Mouse (Mus musculus): ENCODE data around the gene Mcidas. TPM values are rescaled to one million over a fixed set of nuclear protein-coding genes. Genes with fewer than 3 reads are reported as not detected.
"Not testable (repeated sequence)": the region's sequence is repeated elsewhere in the genome, so short reads cannot be mapped to it uniquely, and the experiment has no call there.

The Mcidas gene
- polyA plus RNA-seq, 2 experiments: not detected

DNA sequence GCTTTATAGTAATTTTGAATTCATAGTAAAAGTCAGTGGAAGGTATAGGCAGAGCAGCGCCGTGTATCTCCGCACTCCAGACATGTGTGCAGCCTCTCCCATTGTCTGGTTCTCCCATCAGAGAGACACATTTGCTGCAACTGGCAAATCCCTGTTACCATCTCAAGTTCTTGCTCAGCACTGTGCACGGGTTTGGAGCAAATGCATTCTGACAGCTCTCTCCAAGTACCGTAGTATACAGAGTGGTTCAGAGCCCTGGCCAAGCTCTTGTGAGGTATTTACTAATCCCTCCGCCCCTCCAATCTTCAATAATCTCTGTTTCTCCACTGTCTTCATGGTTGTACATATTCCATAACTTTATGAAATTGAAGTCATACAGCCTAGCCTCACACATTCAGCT, 19.0 kb downstream of the Mcidas start:
- Histone ChIP-seq H3K9ac (ENCODE audit: low read depth, low read length, severe bottlenecking) (no peak overlapping the region), H3K27me3 (ENCODE audit: control insufficient read depth, insufficient read depth, low read length) (no peaks in the 10 kb centered on the region), H3K36me3 (ENCODE audit: control insufficient read depth, insufficient read depth, low read length) (no peaks in the 10 kb centered on the region), H3K4me2 (replicated peaks; ENCODE audit: low read depth, low read length, severe bottlenecking) (no peak overlapping the region), H3K4me1 (ENCODE audit: control insufficient read depth, insufficient read depth, low read length) (no peaks in the 10 kb centered on the region), H3K9me3 (ENCODE audit: control insufficient read depth, low read length) (no peaks in the 10 kb centered on the region), H3K27ac (replicated peaks; ENCODE audit: low read depth, low read length) (no peak overlapping the region), H3K4me3 (replicated peaks; ENCODE audit: low read length) (no peak overlapping the region)
- ATAC-seq (ENCODE audit: low FRiP score, low read depth) (no peak), DNase-seq (ENCODE audit: low spot score) (no peak)
- 74% methylated on average over 6 of the region's 6 CpGs for WGBS
- no peak for TF ChIP-seq POLR2A (IDR thresholded peaks at IDR 0.05; ENCODE audit: borderline replicate concordance, extremely low read depth, insufficient read depth, insufficient read length)

GRCm38 (mm10) chr13:113013174-113013953, 19.7 kb downstream of the Mcidas start:
- H3K27ac ChIP-seq (replicated peaks; ENCODE audit: low read depth, low read length); H3K4me1 ChIP-seq (ENCODE audit: control insufficient read depth, insufficient read depth, low read length); ATAC-seq (ENCODE audit: low FRiP score, low read depth); DNase-seq (ENCODE audit: low spot score); H3K36me3 ChIP-seq (ENCODE audit: control insufficient read depth, insufficient read depth, low read length); H3K9me3 ChIP-seq (ENCODE audit: control insufficient read depth, low read length); H3K9ac ChIP-seq (ENCODE audit: low read depth, low read length, severe bottlenecking); H3K27me3 ChIP-seq (ENCODE audit: control insufficient read depth, insufficient read depth, low read length): not testable (repeated sequence)
- WGBS: 37% methylated on average over 16 of the region's 20 CpGs
- Histone ChIP-seq H3K4me2 (replicated peaks; ENCODE audit: low read depth, low read length, severe bottlenecking) (peak overlapping the region; percentile 40), H3K4me3 (replicated peaks; ENCODE audit: low read length) (peak overlapping the region; percentile 18; the same call in 1 of the 2 replicates)

DNA sequence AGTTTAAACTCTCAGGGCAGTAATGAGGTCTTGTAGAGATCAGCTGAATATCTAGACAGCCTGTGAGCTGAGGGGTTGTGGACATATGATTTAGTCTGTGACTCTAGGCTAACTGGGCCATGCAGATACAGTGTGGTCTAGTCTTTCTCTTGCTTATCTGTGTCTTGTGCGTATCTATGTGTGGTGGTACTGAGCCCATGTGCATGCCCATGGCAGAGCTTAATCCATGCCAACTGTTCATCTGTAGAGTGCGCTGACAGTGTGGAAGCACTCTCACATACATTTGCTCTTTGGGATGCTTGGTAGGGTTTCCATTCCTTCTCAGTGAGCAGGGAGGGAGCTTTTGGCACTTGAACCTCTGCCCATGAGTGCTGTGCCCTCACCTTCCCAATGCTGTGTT, 27.9 kb downstream of the Mcidas start:
- DNase-seq (ENCODE audit: low spot score): no peak
- no peaks in the 10 kb centered on the region for H3K9me3 ChIP-seq (ENCODE audit: control insufficient read depth, low read length)
- H3K27me3 ChIP-seq (ENCODE audit: control insufficient read depth, insufficient read depth, low read length): no peaks in the 10 kb centered on the region
- H3K4me3 ChIP-seq (replicated peaks; ENCODE audit: low read length): no peak overlapping the region
- no peak for TF ChIP-seq POLR2A (IDR thresholded peaks at IDR 0.05; ENCODE audit: borderline replicate concordance, extremely low read depth, insufficient read depth, insufficient read length)
- H3K9ac ChIP-seq (ENCODE audit: low read depth, low read length, severe bottlenecking): no peak overlapping the region
- H3K27ac ChIP-seq (replicated peaks; ENCODE audit: low read depth, low read length): no peak overlapping the region
- 84% methylated on average over 2 of the region's 2 CpGs for WGBS
- no peaks in the 10 kb centered on the region for H3K4me1 ChIP-seq (ENCODE audit: control insufficient read depth, insufficient read depth, low read length)
- H3K4me2 ChIP-seq (replicated peaks; ENCODE audit: low read depth, low read length, severe bottlenecking): no peak overlapping the region
- no peak for ATAC-seq (ENCODE audit: low FRiP score, low read depth)
- no peaks in the 10 kb centered on the region for H3K36me3 ChIP-seq (ENCODE audit: control insufficient read depth, insufficient read depth, low read length)

GRCm38 (mm10) chr13:113022467-113022866, 28.8 kb downstream of the Mcidas start:
- ATAC-seq (ENCODE audit: low FRiP score, low read depth): no peak
- H3K9me3 ChIP-seq (ENCODE audit: control insufficient read depth, low read length): no peaks in the 10 kb centered on the region
- no peak overlapping the region for H3K4me2 ChIP-seq (replicated peaks; ENCODE audit: low read depth, low read length, severe bottlenecking)
- no peak for DNase-seq (ENCODE audit: low spot score)
- H3K36me3 ChIP-seq (ENCODE audit: control insufficient read depth, insufficient read depth, low read length): no peaks in the 10 kb centered on the region
- H3K4me3 ChIP-seq (replicated peaks; ENCODE audit: low read length): no peak overlapping the region
- 78% methylated on average over 8 of the region's 8 CpGs for WGBS
- no peaks in the 10 kb centered on the region for H3K4me1 ChIP-seq (ENCODE audit: control insufficient read depth, insufficient read depth, low read length)
- H3K27me3 ChIP-seq (ENCODE audit: control insufficient read depth, insufficient read depth, low read length): no peaks in the 10 kb centered on the region
- no peak overlapping the region for H3K27ac ChIP-seq (replicated peaks; ENCODE audit: low read depth, low read length)
- TF ChIP-seq POLR2A (IDR thresholded peaks at IDR 0.05; ENCODE audit: borderline replicate concordance, extremely low read depth, insufficient read depth, insufficient read length): no peak
- H3K9ac ChIP-seq (ENCODE audit: low read depth, low read length, severe bottlenecking): no peak overlapping the region

DNA sequence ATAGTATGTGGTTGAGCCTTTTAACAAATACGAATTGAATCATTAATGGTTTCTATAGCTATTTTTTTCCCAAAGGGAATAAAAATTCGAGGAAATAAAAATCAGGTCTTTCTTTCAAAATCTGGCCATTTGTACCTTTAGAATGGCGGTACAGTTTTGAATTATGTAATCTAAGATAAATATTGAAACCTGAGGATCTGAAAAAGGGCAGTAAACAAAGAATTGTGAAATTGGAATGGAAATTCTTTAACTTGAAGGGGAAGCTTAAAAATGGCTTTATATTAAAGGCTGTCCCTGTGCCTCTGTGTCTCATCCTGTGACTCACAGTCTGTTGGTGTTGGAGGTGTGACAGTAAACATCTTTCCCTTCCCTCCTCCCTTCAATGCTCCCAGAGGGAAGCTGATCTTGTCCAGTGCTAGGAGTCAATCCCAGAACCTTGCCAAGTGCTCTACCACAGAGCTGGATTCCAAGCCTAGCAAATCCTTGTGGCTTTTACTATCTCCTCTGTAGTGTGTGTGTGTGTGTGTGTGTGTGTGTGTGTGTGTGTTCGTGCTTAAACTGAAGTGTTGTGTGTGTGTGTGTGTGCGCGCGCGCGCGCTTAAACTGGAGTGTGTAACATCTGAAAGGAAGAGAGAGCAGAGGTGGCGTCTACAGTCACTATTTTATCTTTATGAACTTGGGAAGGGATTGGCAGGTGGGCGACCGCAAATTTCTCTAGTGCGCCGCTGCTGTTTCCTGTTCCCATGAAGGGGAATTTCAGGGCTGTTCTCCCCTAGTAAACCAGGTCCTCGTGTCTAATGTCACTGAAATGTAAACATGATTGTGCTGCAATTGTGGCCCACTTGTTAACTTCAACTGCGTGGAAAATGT, 29.9 kb downstream of the Mcidas start:
- no peak for TF ChIP-seq POLR2A (IDR thresholded peaks at IDR 0.05; ENCODE audit: borderline replicate concordance, extremely low read depth, insufficient read depth, insufficient read length)
- no peak overlapping the region for H3K4me3 ChIP-seq (replicated peaks; ENCODE audit: low read length)
- H3K9me3 ChIP-seq (ENCODE audit: control insufficient read depth, low read length): no peaks in the 10 kb centered on the region
- DNase-seq (ENCODE audit: low spot score): no peak
- no peaks in the 10 kb centered on the region for H3K36me3 ChIP-seq (ENCODE audit: control insufficient read depth, insufficient read depth, low read length)
- H3K9ac ChIP-seq (ENCODE audit: low read depth, low read length, severe bottlenecking): no peak overlapping the region
- no peaks in the 10 kb centered on the region for H3K4me1 ChIP-seq (ENCODE audit: control insufficient read depth, insufficient read depth, low read length)
- no peak for ATAC-seq (ENCODE audit: low FRiP score, low read depth)
- no peak overlapping the region for H3K27ac ChIP-seq (replicated peaks; ENCODE audit: low read depth, low read length)
- WGBS: 65% methylated on average over 17 of the region's 17 CpGs
- H3K27me3 ChIP-seq (ENCODE audit: control insufficient read depth, insufficient read depth, low read length): no peaks in the 10 kb centered on the region
- H3K4me2 ChIP-seq (replicated peaks; ENCODE audit: low read depth, low read length, severe bottlenecking): no peak overlapping the region

Data from limb, embryonic 14.5 days (tissue).